Mouse (Mus musculus) liver, embryonic 14.5 days (tissue): ENCODE measurements at regions not wholly inside any gene's neighbourhood (a gene's known extent, or its start where the extent isn't known, plus 50 kb on each side); places are given as distances from the start of the nearest gene placed in this dataset.

ENCODE experiments used
- CTCF ChIP-seq: IDR thresholded peaks from 2 replicates; pipeline ENCODE4 v1.5.1; 2016; ENCODE audit warnings: antibody characterized with exemption, low read depth, control low read depth
- EP300 ChIP-seq: IDR thresholded peaks from 2 replicates; pipeline ENCODE4 v1.6.1; 2016; ENCODE audit warnings: antibody characterized with exemption, low read depth

GRCm38 (mm10) chr14:37312887-37313286 lies 177.8 kb upstream of the Ghitm start:
- TF ChIP-seq CTCF (no peak), EP300 (no peak)
